Mouse (Mus musculus) gastrocnemius, postnatal 4 days (tissue): ENCODE results near the gene AF067063. TPM values are rescaled to one million over a fixed set of nuclear protein-coding genes. Genes with fewer than 3 reads are reported as not detected.
"Not testable (repeated sequence)": the region's sequence is repeated elsewhere in the genome, so short reads cannot be mapped to it uniquely, and the experiment has no call there.

Source experiments
- DNase-seq, 2 experiments: peaks; one replicate each; pipeline ENCODE4 v3.0.0; 2021 to 2022; ENCODE audit warnings: low spot score in 2 of 2, mixed read lengths in 2 of 2
- long read RNA-seq, 2 experiments: library from polyadenylated mRNA; stranded (forward); transcript quantifications; one replicate each; pipeline ENCODE4 v2.0.0; 2021
- total RNA-seq, 2 experiments: library from RNA; stranded (reverse); gene quantifications; 2 replicates each; pipeline ENCODE4 v1.2.3; 2021

Gene AF067063
- total RNA-seq: not detected
- long read RNA-seq, experiment 1: 0 reads
- long read RNA-seq, experiment 2: 0 reads

- DNase-seq: not testable (repeated sequence)
Measured at GRCm38 (mm10) chr13:119830116-119830515, at the start of gene AF067063. Gene AF067063 (minus strand): TSS chr13:119830216.

DNA sequence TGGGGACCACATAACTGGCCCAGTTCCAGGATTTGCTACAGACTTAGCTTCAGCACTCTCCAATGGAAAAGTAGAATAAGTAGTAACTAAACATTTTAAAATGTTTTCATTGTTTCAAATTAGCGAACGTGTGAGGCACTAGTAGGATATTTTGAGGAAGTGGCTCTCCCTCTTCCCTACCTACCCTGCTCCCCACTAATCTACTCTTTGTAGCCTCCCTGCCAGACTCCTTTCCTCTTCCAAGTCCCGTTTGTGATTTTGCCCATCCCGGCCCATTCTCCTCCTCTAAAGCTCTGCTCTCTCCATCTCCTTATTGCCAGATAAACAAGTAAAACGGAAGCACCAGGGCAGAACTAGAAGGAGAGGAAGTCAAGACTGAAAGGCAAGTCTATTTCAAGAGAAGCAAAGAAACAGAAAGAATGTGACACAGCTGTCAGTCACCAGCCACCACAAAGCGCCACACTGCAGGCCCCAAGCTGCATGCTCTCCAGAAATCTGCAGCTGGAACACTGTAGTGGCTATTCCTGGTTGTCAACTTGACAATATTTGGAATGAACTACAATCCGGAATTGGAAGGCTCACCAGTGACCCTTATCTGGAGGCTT lies 34.5 kb upstream of the AF067063 start:
- DNase-seq: not testable (repeated sequence)

GRCm38 (mm10) chr13:119862399-119862798 lies 32.4 kb upstream of the AF067063 start:
- not testable (repeated sequence) for DNase-seq

- not testable (repeated sequence) for DNase-seq
Measured at GRCm38 (mm10) chr13:119839982-119840381, 10.0 kb upstream of the AF067063 start.

GRCm38 (mm10) chr13:119837719-119838337 lies 7.8 kb upstream of the AF067063 start:
- DNase-seq: peak in 1 of 2 experiments; percentile 19

GRCm38 (mm10) chr13:119836324-119836811 lies 6.4 kb upstream of the AF067063 start:
- not testable (repeated sequence) for DNase-seq

GRCm38 (mm10) chr13:119835320-119836056 lies 5.5 kb upstream of the AF067063 start, which contains the start of gene D13Ertd608e:
Gene D13Ertd608e (plus strand): TSS chr13:119836006.
- DNase-seq: peak in 1 of 2 experiments; percentile 30

DNA sequence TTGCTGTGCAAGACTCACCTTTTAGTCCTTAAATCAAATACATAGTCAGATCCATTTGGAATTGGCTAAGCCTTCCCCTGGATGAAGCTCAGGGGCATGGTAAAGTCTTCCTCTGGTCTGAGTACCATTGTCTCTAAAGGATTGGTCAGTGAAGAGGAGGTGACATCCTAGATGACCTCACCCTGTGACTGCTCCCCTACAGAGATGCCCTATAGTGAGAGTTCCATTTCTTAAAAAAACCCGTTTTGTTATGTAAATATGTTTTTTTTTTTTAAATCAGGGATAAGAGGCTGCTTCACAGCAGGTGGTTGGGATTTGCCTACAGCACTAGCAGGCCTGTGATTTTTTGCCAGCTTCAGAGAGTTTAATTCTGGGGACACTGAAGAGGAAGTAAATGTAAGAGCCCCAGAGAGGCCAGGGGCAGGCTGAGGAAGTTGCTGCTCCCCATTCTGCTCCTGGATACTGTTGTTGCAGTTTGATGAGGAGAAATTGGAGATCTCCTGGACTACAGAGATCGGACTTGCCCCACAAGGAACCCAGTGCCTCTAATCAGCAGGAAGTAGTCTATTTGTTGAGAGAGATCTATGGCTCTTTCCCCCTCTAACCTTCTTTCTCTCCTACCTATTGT lies 12.3 kb downstream of the AF067063 start:
- DNase-seq: no peak

GRCm38 (mm10) chr13:119816798-119817197 lies 13.2 kb downstream of the AF067063 start:
- DNase-seq: no peak

DNA sequence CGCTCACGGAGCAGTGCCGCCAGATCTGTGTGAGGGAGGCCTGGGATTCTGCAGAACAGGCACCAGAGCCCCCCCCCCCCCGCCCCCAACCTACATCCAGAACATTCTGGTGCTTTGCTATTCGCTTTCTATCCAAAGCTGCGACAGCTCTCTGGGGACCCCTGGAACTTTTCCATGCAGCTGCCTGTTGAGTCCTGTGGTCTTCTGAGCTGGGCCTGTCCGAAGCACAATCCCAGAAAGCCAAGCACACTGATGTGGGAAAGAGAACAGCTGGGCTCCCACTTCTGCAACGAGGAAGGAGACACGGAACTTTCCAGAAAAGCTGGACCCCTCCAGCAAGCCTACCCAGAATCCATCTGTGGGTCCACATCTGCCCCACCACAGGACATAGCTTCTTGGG lies 20.0 kb downstream of the AF067063 start:
- peak in 1 of 2 experiments; percentile 64 for DNase-seq

DNA sequence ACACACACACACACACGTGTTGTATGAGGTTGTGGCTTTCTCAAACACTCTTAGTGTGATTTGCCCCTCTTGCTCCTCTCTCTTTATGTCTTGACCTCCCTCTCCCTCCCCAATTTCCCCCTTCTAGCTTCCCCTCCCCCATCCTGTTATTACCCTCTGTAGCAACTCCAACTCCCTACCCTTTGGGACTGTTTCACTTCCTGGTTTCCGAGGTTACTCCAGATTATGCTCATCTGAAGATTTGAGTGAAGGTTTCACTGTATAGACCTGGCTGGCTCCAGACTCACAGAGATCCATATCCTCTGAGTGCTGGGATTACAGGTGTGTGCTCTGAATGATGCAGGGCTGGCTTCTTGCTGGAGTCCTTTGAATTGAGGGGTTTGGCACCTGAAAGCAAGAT lies 21.1 kb downstream of the AF067063 start:
- DNase-seq: no peak

DNA sequence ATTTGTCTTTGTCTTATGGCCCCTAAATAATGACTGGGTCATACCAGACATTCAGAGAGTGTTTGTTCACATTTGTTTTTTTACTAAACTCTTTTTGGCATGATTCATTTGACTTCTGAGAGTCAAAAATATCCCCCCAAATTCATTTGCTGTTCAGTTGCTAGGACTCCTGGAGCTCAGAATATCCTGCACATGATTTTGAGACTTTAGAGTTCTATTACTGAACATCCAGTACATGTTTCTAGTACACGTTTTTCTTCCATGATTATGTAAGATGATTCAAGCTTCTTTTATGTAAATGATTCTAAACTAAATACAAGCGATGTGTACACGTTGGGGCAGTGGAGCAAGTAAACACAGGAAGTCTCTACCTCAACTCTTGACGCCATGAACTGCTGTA lies 32.4 kb downstream of the AF067063 start:
- DNase-seq: no peak

DNA sequence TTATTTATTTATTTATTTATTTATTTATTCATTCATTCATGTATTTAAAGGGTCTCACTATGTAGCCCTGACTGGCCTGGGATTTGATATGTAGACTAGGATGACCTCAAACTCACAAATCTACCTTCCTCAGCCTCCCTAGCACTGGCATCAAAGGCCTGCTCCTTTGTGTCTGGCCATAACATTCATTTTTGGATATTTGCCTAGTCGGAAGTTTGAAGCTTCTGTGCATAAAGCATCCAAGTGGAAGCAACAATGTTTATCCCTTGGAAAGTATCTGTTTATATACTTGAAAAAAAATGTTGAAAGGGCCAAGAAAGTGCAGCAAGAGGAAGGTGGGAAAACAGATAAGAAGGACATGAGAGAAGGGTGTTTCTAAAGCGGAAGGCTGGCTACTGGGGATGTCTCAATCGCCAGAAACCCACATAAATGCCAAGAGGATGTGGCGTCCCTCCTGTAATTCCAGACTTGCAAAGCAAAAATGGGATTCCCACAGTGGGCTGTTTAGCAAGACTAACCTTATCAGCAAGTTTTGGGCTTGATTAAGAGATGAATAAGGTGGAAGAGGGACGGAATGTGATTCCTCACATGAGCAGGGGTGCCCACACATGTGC lies 37.1 kb downstream of the AF067063 start:
- no peak for DNase-seq

- no peak for DNase-seq
Measured at GRCm38 (mm10) chr13:119791580-119792135, 38.4 kb downstream of the AF067063 start.

DNA sequence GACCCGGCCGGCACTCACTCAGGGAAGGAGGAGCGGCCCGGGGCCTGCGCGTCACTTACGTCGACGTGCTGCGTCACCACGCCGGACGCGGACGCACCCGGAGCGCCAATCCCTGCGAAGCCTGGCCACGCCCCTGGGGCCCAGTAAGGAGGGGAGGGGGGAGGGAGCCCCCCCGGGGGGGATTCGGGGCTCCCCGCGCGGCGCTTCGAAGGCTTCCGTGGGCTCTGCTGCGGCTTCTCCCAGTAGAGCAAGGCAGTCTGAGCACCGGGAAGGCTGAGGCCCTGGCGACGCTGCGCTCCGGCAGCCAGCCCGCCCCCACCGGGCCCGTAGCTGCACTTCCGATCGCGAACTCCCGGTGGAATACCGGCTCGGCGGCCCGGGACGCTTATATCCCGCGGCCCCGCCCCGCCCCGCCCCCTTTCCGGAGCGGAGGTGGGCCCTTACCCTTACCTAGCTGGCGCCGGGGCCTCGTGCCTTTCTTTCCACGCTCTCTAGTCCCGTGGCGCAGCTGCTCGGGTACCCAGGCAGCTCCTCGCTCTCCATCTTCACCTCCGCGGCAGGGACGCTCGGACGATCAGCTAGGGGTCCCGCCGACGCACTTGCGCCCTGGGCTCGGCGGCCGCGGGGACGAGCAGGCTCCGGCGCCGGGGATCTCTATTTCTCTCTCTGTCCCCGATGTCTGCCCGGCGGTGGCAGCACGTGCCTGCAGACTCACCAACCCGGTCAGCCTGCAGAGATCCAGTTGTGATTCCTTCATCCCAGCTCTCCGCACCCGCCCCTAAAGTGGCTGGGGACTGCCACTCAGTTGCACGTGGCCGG lies 39.0 kb downstream of the AF067063 start, which contains the start of gene Zfp131:
Gene Zfp131, minus strand, starts transcription at position 129 of the 819 bp plus-strand sequence.
- DNase-seq: peak; percentile 95

DNA sequence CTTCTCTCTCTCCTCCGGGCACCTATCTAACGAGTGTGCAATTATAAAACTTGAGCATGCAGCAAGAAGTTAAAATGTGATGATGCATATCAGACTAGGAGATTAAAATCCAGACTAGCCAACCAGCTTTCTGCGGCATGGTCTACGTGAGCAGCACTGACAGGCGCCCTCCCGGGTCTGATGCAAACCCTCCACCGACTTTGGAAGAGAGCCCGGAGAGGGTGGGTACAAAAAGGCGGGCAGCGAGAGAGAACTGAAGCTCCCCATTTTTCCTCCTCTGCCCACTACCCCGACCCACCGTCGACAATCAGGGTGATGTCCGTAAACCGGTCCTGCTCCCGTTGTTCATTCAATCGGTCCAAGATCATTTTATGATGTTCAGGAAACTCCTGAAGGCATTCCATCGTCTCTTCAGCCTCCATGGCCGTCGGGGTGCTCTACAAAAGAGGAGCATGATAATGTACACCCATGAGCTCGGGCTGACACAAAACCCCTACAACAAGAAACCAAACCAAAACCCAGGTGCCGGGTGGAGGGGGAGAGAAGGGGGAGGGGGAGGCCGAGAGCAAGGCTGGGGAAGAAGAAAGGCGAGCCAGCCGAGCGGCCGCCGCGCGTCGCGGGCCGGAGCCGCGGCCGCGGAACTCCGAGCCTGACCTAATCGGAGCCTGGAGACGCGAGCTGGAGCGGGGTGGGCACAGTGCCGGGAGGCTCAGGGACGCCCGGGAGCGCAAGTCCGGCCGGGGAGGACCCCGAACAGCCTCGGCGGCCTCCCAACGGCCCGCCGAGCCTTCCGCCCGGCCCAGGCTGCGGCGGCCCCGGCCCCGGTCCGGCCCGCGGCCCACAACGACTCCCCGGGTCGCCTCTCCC lies 39.9 kb downstream of the AF067063 start:
- DNase-seq: peak; percentile 69 to 84

DNA sequence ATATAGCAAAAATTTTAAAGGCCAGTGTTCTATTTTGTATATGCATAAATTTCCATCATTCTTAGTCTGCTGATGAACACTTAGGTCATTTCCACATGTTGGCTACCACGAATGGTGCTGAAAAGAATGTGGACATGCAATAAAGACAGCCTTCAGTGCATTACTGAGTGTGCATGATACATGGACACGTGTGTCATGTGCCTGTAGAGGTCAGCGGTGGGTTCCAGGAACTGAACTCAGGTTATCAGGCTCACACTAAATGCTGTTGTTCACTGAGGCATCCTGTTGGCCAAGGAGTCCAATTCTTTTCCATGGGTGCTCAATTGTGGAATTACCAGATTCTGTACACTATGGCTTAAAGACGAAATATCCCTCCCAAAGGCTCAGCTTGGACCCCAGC lies 46.4 kb downstream of the AF067063 start:
- DNase-seq: no peak
